Mouse (Mus musculus): Measurements from ENCODE around the gene Nutm1.
"Not testable (repeated sequence)": the region's sequence is repeated elsewhere in the genome, so short reads cannot be mapped to it uniquely, and the experiment has no call there.

Gene Nutm1

GRCm38 (mm10) chr2:112259241-112259962 is at the start of gene Nutm1:
Gene Nutm1 (minus strand): TSS chr2:112259291.
- in situ Hi-C loops (cut with MboI), result no loop called here

DNA sequence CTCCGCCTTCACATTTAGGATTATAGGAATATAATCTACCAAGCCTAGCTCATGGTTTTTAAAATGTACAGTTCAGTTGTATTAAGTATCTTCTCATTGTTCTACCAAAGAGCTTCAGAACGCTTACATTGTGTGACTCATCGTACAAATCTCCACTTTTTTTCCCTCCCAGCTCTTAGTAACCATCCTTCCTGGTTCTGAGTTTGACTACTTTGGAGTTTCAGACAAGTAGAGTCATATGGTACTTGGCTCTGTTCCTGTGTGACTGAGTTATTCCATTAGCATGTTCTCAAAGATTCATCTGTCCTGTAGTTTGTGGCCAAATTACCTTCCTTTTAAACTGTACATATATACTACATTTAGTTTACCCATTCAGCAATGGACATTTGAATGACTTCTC is 49.6 kb upstream of the Nutm1 start:
- in situ Hi-C loops (cut with MboI), result no loop called here

DNA sequence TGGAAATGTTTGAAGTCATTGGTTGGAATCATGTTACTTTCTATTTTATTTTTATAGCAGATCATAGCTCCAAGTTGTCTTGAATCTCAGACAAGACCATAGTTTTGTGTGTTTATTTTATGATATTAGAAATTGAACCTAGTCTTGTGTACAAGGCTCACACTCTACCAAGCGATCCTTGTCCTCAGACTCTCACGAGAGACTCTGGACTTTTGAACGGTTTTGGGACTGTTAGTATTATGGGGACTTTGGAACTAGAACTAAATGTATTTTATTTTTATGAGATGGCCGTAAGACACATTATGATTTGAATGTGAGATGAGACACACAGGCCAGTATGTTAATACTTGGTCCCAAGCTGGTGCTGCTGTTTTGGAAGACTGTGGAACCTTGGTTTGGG is 39.1 kb upstream of the Nutm1 start:
- in situ Hi-C loops (cut with MboI), result no loop called here

DNA sequence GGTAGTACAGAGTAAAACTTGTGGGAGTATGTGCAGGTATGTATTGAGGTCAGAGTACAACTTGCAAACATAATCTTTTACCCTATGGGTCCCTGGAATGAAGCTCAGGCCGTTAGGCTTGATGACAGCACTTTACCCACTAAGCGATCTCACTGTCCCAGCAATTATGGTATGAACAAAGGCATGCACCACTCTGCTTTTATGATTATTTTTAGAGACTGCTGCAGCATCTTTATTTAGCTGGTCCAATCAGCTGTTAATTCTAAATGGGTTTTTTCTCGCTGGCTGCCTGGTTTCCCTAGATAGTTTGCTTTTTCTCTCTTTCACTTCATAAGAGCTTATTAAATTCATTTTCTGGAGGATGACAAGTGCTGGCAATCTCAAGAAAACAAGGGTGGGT is 37.1 kb upstream of the Nutm1 start:
- in situ Hi-C loops (cut with MboI), result no loop called here

GRCm38 (mm10) chr2:112292823-112293222 is 33.7 kb upstream of the Nutm1 start:
- in situ Hi-C loops (cut with MboI), result no loop called here

GRCm38 (mm10) chr2:112289507-112289906 is 30.4 kb upstream of the Nutm1 start:
- in situ Hi-C loops (cut with MboI), result no loop called here

DNA sequence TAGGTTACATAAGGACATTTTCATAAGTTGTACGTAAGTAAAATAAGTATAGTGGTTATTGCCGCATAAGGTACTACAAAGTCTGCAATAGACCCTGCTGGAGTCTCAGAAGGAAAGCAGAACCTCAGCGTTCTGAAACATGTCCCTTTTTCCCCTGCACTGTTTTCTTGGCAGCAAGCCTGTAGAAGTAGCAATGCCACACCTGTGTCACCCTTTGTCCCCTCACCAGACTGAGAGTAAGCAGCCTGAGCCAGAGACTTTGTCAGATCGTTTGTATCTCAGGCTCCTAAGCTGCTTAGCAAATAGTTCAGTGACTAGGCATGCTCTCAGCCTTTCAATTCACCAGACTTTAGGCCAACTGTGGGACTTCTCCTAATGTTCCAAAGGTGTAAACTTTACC is 28.0 kb upstream of the Nutm1 start:
- in situ Hi-C loops (cut with MboI), result no loop called here

- in situ Hi-C loops (cut with MboI), result not testable (repeated sequence)
These were observed 27.0 kb upstream of the Nutm1 start for GRCm38 (mm10) chr2:112286062-112286461.

- in situ Hi-C loops (cut with MboI), result no loop called here
These were observed 25.9 kb upstream of the Nutm1 start for GRCm38 (mm10) chr2:112285031-112285390.

DNA sequence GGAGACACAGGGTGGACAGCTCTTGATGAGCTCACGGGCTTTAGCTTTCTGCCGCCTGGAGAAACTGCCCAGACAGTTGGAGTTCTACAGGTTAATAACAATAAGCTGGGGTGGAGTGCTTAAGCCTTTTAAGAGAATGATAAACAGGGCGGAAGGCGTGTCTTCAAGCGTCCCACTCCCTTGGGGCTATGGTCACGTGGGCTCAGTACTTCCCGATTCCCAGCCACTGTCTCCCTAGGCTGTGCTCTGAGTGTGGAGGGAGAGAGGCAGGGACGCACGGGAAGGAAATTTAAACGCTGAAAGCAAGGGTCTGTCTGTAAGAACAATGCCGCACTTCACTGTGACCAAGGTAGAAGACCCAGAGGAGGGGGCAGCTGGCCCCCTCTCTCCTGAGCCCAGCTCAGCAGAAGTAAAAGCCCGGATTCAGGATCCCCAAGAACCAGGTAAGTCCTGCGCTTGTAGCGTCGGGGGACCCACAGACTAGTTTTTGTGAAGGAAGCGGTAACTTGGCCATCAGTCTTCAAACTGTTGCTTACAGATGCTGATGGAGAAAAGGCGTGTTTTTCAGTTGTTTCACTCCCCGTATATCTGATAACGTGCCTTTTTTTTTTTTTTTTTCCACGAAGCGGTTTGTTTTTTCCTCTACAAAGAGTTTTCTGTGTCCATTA is 25.4 kb upstream of the Nutm1 start:
- in situ Hi-C loops (cut with MboI), result no loop called here

DNA sequence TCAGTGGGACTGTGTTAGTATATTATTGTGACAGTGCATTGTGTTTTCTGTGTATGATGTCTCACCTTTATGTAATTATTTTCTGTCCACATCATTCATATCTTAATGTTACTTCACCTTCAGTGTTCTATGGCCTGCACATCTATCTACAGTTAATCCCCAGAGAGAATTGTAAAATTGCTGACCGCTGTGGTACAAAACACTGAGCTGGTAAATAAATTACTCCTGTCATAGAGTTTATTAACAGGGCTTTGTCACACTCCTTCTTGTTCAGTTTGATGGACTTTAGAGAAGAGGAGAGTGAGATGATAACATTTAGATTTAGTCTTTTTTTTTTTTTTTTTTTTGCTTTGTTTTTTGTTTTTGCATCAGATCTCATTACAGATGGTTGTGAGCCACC is 23.8 kb upstream of the Nutm1 start:
- in situ Hi-C loops (cut with MboI), result no loop called here

- in situ Hi-C loops (cut with MboI), result no loop called here
These were observed 17.8 kb upstream of the Nutm1 start for GRCm38 (mm10) chr2:112276870-112277269.

DNA sequence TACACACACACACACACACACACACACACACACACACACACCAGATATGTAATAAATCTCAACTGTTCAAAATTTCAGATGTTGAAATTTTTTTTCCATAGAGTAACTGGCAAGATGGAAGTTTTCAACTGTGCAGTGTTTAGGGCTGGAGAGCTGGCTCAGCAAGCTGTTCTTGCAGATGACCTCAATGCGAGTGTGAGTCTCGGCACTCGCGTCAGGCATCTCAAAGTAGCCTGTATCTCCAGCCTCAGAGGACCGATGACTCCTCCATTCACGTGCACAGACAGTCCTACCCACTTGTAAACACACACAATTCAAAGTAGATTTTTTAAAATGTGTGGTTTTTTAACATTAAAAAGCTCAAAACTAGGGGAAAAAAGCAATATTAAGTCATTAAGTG is 14.4 kb upstream of the Nutm1 start:
- in situ Hi-C loops (cut with MboI), result no loop called here

DNA sequence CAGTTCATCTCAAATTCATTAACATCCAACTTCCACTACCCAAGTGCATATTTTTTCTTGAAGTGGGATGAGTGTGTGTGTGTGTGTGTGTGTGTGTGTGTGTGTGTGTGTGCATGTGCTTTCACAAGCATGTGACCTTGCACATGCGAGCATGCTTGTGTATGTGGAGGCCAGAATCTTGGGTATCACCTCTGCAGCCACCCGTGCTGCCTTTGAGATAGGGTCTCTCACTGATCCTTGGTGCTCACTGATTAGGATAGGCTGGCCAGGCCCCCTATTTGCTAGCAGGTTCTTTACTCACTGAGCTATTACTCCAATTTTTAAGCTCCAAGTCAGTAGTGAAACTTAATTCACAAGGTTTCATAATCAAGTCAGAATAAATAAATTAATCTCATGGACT is 13.8 kb upstream of the Nutm1 start:
- in situ Hi-C loops (cut with MboI), result no loop called here

GRCm38 (mm10) chr2:112270011-112270410 is 10.9 kb upstream of the Nutm1 start:
- in situ Hi-C loops (cut with MboI), result no loop called here

- in situ Hi-C loops (cut with MboI), result no loop called here
These were observed 8.6 kb upstream of the Nutm1 start for GRCm38 (mm10) chr2:112267547-112268269.

DNA sequence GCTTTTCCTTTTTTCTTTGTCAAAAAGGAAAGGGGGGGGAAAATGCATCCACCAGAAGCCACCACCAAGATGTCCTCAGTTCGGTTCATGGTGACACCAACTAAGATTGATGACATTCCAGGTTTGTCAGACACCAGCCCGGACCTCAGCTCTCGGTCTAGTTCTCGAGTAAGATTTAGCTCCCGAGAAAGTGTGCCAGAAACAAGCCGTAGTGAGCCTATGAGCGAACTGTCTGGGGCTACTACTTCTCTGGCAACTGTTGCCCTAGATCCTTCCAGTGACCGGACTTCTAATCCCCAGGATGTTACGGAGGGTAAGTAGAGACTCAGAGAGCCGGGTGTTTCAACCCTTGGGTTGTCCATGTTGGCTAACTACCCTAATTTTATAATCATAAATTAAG is 7.7 kb upstream of the Nutm1 start:
- in situ Hi-C loops (cut with MboI), result no loop called here

DNA sequence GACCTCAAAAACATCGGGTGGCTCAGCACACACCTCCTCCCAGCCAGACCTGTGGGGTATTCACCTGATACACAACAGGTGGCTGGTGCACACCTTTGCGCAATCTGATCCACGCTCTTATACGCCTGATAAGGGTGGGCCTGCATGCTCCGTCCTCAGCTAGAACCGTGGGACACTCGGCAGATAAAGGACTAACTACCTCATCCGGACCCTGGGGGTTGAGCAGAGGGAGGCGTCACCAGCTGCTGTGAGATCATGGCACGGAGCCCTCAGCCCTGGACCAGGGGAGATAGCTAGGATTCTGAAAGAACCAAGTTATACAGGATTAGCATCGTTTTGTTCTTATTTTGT is 7.1 kb upstream of the Nutm1 start, which contains the start of gene Gm21985:
Gene Gm21985 (plus strand): TSS at position 73 of the 351 bp plus-strand sequence.
- in situ Hi-C loops (cut with MboI), result no loop called here

DNA sequence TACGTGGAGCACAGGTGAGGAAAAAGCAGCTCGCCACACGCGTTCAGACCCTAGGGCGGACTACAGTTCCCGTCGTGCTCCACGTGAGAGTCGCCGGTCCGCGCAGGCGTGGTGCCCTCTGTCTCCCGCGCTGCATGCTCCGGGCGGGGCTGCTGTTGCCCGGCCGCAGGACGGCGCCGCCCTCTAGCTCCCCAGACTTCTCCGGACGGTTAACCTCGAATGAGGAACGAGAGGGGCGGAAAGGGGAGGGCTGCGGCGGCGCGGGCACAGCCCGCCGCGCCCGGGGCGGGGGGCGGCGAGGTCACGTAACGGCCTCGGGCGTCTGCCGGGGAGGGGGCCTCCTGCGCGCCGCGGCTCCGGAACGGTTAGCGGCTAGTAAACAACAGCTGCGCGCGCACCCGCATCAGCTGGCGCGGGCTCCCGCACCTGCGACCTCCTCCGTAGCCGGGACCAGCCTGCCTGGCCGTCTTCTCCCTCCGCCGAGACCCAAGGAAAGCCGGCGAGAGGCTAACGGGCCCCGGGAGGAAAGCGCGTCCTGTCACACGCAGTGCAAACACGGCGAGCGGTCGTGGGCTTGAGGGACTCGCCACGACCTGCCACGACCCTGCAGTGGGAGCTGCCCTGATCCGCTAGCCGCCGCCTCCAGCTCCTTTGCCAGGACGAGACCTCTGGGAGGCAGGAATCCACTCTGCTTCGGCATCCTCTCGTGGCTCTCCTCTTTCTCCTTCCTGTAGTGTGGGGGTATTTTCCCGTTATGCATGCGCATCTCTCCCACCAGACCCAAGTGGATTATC is 6.6 kb upstream of the Nutm1 start, which contains the start of gene Slc12a6:
Gene Slc12a6 (plus strand): TSS at position 378 of the 794 bp plus-strand sequence.
- in situ Hi-C loops (cut with MboI), result no loop called here

DNA sequence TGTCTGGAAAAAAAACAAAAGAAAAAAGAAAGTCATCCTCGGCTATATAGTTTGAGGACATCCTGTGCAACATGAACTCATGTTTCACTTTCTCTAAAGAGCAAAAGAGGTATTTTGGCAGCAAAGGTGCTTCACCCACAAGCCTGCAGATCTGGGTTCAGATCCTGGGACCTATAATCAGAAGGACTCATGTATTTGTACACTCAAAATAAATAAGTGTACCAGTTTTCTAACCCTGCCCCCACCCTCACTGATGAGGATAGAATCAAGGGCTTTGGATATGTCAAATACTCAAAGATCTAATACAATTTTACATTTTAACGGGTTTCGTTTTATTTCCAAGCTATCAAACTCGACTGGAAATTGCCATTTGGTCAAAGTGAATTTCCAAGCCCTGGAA is 5.3 kb upstream of the Nutm1 start:
- in situ Hi-C loops (cut with MboI), result no loop called here

DNA sequence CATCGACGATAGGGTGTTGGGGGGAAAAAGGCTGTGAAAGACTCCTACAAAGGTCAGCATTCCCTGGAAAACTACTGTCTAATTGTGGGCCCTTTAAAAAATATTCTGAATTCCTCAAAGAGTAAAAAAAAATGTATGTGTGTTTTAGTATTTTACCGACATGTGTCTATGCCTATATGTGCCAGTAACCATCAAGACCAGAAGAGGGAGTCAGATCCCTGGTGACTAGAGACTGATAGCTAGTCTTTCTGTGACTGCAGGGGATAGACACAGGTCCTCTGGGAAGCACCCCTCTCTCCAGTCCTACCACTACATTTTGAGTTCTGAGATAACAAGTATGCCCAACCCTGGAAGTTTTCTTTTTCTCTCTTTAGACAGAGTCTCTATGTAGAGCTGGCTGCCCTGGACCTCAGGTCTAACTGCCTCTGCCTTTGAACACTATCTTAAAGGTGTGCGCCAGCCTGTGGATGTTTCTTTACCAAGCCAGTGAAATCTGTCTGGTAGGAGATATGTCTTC is 3.7 kb upstream of the Nutm1 start:
- in situ Hi-C loops (cut with MboI), result no loop called here
